Mouse (Mus musculus) myocyte (in vitro differentiated cells): Measurements from ENCODE around the gene Xrcc3. TPM values are rescaled to one million over a fixed set of nuclear protein-coding genes. Genes with fewer than 3 reads are reported as not detected.

Experiments used
- H3K27me3 ChIP-seq: one replicate; pipeline ENCODE4 v1.6.1; 2011; ENCODE audit not compliant: control insufficient read depth, insufficient read depth, insufficient read length
- H3K36me3 ChIP-seq: one replicate; pipeline ENCODE4 v1.6.1; 2011; ENCODE audit not compliant: control insufficient read depth, insufficient read depth
- H3K4me2 ChIP-seq: one replicate; pipeline ENCODE4 v1.6.1; 2011; ENCODE audit warnings: low read depth, control low read depth
- H3K4me3 ChIP-seq: one replicate; pipeline ENCODE4 v1.5.1; 2011; ENCODE audit warnings: mild to moderate bottlenecking, control low read depth, moderate library complexity
- H3K79me2 ChIP-seq: one replicate; pipeline ENCODE4 v1.6.1; 2011; ENCODE audit not compliant: control insufficient read depth, insufficient read depth
- H3ac ChIP-seq: one replicate; pipeline ENCODE4 v1.6.1; 2011; ENCODE audit not compliant: control insufficient read depth, insufficient read length
- CEBPB ChIP-seq: IDR thresholded peaks from 2 replicates; pipeline ENCODE4 v1.6.1; 2011; ENCODE audit warnings: mild to moderate bottlenecking, moderate library complexity; ENCODE audit not compliant: poor library complexity, insufficient read depth, severe bottlenecking
- E2F4 ChIP-seq: IDR thresholded peaks from one replicate; pipeline ENCODE4 v1.6.1; 2011; ENCODE audit warnings: mild to moderate bottlenecking, control low read depth, moderate library complexity; ENCODE audit not compliant: insufficient read depth
- MAX ChIP-seq: IDR thresholded peaks from one replicate; pipeline ENCODE4 v1.6.1; 2011; ENCODE audit warnings: low read depth, mild to moderate bottlenecking, control low read depth
- MYOD1 ChIP-seq, 3 experiments: IDR thresholded peaks; one replicate each; pipeline ENCODE4 v1.6.1; 2011; ENCODE audit warnings: control low read depth in 2 of 3, low read depth in 2 of 3, mild to moderate bottlenecking in 2 of 3, moderate library complexity in 1 of 3; ENCODE audit not compliant: insufficient read length in 2 of 3, control insufficient read depth in 1 of 3
- MYOG ChIP-seq, 3 experiments: IDR thresholded peaks; one replicate each; pipeline ENCODE4 v1.6.1; 2011; ENCODE audit warnings: control low read depth in 2 of 3, low read depth in 2 of 3, mild to moderate bottlenecking in 2 of 3; ENCODE audit not compliant: insufficient read length in 2 of 3, control insufficient read depth in 1 of 3, insufficient read depth in 1 of 3
- POLR2A ChIP-seq: IDR thresholded peaks from one replicate; pipeline ENCODE4 v1.6.1; 2011; ENCODE audit warnings: low read depth, mild to moderate bottlenecking, control low read depth, moderate library complexity; ENCODE audit not compliant: insufficient read length
- POLR2AphosphoS2 ChIP-seq: IDR thresholded peaks from one replicate; pipeline ENCODE4 v1.6.1; 2011; ENCODE audit warnings: low read depth, control low read depth; ENCODE audit not compliant: insufficient read length
- REST ChIP-seq: IDR thresholded peaks from one replicate; pipeline ENCODE4 v1.6.1; 2011; ENCODE audit warnings: mild to moderate bottlenecking, control low read depth, moderate library complexity; ENCODE audit not compliant: insufficient read depth, insufficient read length
- SRF ChIP-seq: IDR thresholded peaks from one replicate; pipeline ENCODE4 v1.6.1; 2011; ENCODE audit warnings: low read depth; ENCODE audit not compliant: control insufficient read depth, insufficient read length
- TCF12 ChIP-seq: IDR thresholded peaks from one replicate; pipeline ENCODE4 v1.6.1; 2011; ENCODE audit warnings: mild to moderate bottlenecking, control low read depth; ENCODE audit not compliant: poor library complexity, insufficient read depth, severe bottlenecking
- TCF3 ChIP-seq: IDR thresholded peaks from one replicate; pipeline ENCODE4 v1.6.1; 2011; ENCODE audit warnings: low read depth, control low read depth; ENCODE audit not compliant: insufficient read length
- USF1 ChIP-seq: IDR thresholded peaks from one replicate; pipeline ENCODE4 v1.6.1; 2011; ENCODE audit warnings: low read depth, mild to moderate bottlenecking, control low read depth, moderate library complexity
- polyA plus RNA-seq: library from polyadenylated mRNA; unstranded; fragments of >200 nt; fragmentation: generic; extraction: Trizol; gene quantifications from one replicate; pipeline ENCODE4 v1.2.1, GENCODE M21; 2012; ENCODE audit warnings: missing spikeins

Gene Xrcc3
- polyA plus RNA-seq, 1 experiment, result 4.9 TPM

- Histone ChIP-seq H3K4me3 (no peak overlapping the region), H3ac (no peak overlapping the region), H3K27me3 (no peaks in the 10 kb centered on the region), H3K36me3 (peaks cover 13% of the 10 kb centered on the region), H3K4me2 (peak overlapping the region; percentile 33), H3K79me2 (peaks cover 94% of the 10 kb centered on the region)
- TF ChIP-seq MAX (no peak), E2F4 (no peak), USF1 (no peak), TCF12 (no peak), POLR2AphosphoS2 (no peak), REST (no peak), MYOD1 (IDR thresholded peaks at IDR 0.05; ENCODE audit: control insufficient read depth in 1 of 3, insufficient read length in 2 of 3, low read depth in 2 of 3) (no peak), MYOG (IDR thresholded peaks at IDR 0.05; ENCODE audit: control insufficient read depth in 1 of 3, insufficient read depth in 1 of 3, insufficient read length in 2 of 3, low read depth in 2 of 3) (no peak), TCF3 (no peak), POLR2A (no peak), CEBPB (no peak), SRF (no peak)
Measured at GRCm38 (mm10) chr12:111768322-111768928, 45.2 kb downstream of the Xrcc3 start.

- H3K4me3 ChIP-seq, result no peak overlapping the region
- no peaks in the 10 kb centered on the region for H3K27me3 ChIP-seq
- no peak for TF ChIP-seq USF1
- TF ChIP-seq POLR2A, result no peak
- TF ChIP-seq TCF3, result no peak
- TF ChIP-seq SRF, result no peak
- H3K79me2 ChIP-seq, result peaks cover 99% of the 10 kb centered on the region
- H3ac ChIP-seq, result no peak overlapping the region
- H3K36me3 ChIP-seq, result no peaks in the 10 kb centered on the region
- no peak overlapping the region for H3K4me2 ChIP-seq
Measured at GRCm38 (mm10) chr12:111766313-111767236, 47.1 kb downstream of the Xrcc3 start.

GRCm38 (mm10) chr12:111762620-111763280 is 50.9 kb downstream of the Xrcc3 start:
- no peak for TF ChIP-seq USF1
- TF ChIP-seq MYOD1 (IDR thresholded peaks at IDR 0.05; ENCODE audit: control insufficient read depth in 1 of 3, insufficient read length in 2 of 3, low read depth in 2 of 3), result peak in 2 of 3 experiments; percentile 10 to 61
- TF ChIP-seq MYOG (IDR thresholded peaks at IDR 0.05; ENCODE audit: control insufficient read depth in 1 of 3, insufficient read depth in 1 of 3, insufficient read length in 2 of 3, low read depth in 2 of 3), result peak in 1 of 3 experiments; percentile 62
- no peak overlapping the region for H3K4me3 ChIP-seq
- no peaks in the 10 kb centered on the region for H3K36me3 ChIP-seq
- peak overlapping the region; percentile 5 for H3K4me2 ChIP-seq
- H3K27me3 ChIP-seq, result no peaks in the 10 kb centered on the region
- H3ac ChIP-seq, result no peak overlapping the region
- peaks cover 87% of the 10 kb centered on the region for H3K79me2 ChIP-seq

- Histone ChIP-seq H3K4me2 (peak overlapping the region; percentile 93), H3K27me3 (no peaks in the 10 kb centered on the region), H3K36me3 (no peaks in the 10 kb centered on the region), H3K4me3 (peak overlapping the region; percentile 87), H3K79me2 (peaks cover 64% of the 10 kb centered on the region), H3ac (no peak overlapping the region)
- TF ChIP-seq SRF (no peak), TCF12 (no peak), CEBPB (0 out of 2 replicates have a peak, but pooled peaks have one; percentile 23), MAX (no peak)
Measured at GRCm38 (mm10) chr12:111760306-111760908, 53.3 kb downstream of the Xrcc3 start.
